Mouse (Mus musculus): ENCODE results near the gene Pif1. TPM values are rescaled to one million over a fixed set of nuclear protein-coding genes. Genes with fewer than 3 reads are reported as not detected.

The Pif1 gene
- total and polyA plus RNA-seq, 3 experiments = 11.2 to 14.5 (median 12.2) TPM

GRCm38 (mm10) chr9:65606321-65607109 is 19.6 kb downstream of the Pif1 start:
- no peaks in the 10 kb centered on the region for H3K9me3 ChIP-seq (replicated peaks; ENCODE audit: low read length)
- H3K27me3 ChIP-seq (replicated peaks) = no peaks in the 10 kb centered on the region
- no peaks in the 10 kb centered on the region for H3K79me2 ChIP-seq (replicated peaks; ENCODE audit: control insufficient read depth, extremely low read depth, insufficient read depth, poor library complexity, severe bottlenecking)
- no peak overlapping the region for H3K9ac ChIP-seq (ENCODE audit: insufficient read depth, low read depth)
- no peaks in the 10 kb centered on the region for H3K36me3 ChIP-seq (replicated peaks in 1 of 2; ENCODE audit: control insufficient read depth in 1 of 2, insufficient read depth in 1 of 2, low read length in 1 of 2)
- in situ Hi-C loops (cut with MboI; ENCODE audit: low pct_ligation_motif_present, low pct_unique_long_range_greater_than_20kb, low sequenced_read_pairs) = loop anchor here (5.0 to 10.0 kb wide), 2 partner anchors 56 to 238 kb away; no protein-coding TSS in a partner anchor
- no peak overlapping the region for H3K4me2 ChIP-seq (ENCODE audit: insufficient read depth, low read depth, poor library complexity, severe bottlenecking)
- TF ChIP-seq MEF2A (IDR thresholded peaks at IDR 0.05; ENCODE audit: borderline replicate concordance, low read depth, low read length) (no peak), MAZ (IDR thresholded peaks at IDR 0.05; ENCODE audit: low read depth, low read length) (no peak), UBTF (IDR thresholded peaks at IDR 0.05; ENCODE audit: low read depth, low read length) (no peak), ETS1 (conservative IDR thresholded peaks at IDR 0.05; ENCODE audit: low read depth, low read length) (no peak), MAX (IDR thresholded peaks at IDR 0.05; ENCODE audit: low read length) (no peak), ZMIZ1 (IDR thresholded peaks at IDR 0.05; ENCODE audit: low read depth, low read length) (no peak), MXI1 (IDR thresholded peaks at IDR 0.05; ENCODE audit: low read depth, low read length) (no peak), ZNF384 (IDR thresholded peaks at IDR 0.05; ENCODE audit: low read depth, low read length) (no peak), TCF12 (IDR thresholded peaks at IDR 0.05; ENCODE audit: low read depth, low read length) (no peak), USF1 (IDR thresholded peaks at IDR 0.05; ENCODE audit: low read depth, low read length) (no peak), HCFC1 (IDR thresholded peaks at IDR 0.05; ENCODE audit: low read depth, low read length) (no peak), NRF1 (IDR thresholded peaks at IDR 0.05; ENCODE audit: low read depth, low read length) (no peak), MAFK (IDR thresholded peaks at IDR 0.05; ENCODE audit: insufficient replicate concordance, low read length) (no peak), CTCF (conservative IDR thresholded peaks at IDR 0.05 in 1 of 2, IDR thresholded peaks at IDR 0.05 in 1 of 2; ENCODE audit: low read depth in 2 of 2, low read length in 2 of 2) (no peak), JUN (IDR thresholded peaks at IDR 0.05; ENCODE audit: insufficient read depth, low read depth, low read length) (no peak), GABPA (IDR thresholded peaks at IDR 0.05; ENCODE audit: insufficient replicate concordance, low read depth, low read length) (no peak), PAX5 (IDR thresholded peaks at IDR 0.05; ENCODE audit: low read length) (no peak), EP300 (IDR thresholded peaks at IDR 0.05; ENCODE audit: low read length) (no peak), KAT2A (IDR thresholded peaks at IDR 0.05; ENCODE audit: insufficient replicate concordance, low read length) (no peak), ZKSCAN1 (IDR thresholded peaks at IDR 0.05; ENCODE audit: borderline replicate concordance, low read depth, low read length) (no peak)
- dilution Hi-C loops (cut with MboI; ENCODE audit: extremely low pct_ligation_motif_present, extremely low pct_unique_long_range_greater_than_20kb, low sequenced_read_pairs) = no loop called here
- DNase-seq (ENCODE audit: extremely low read depth) = no peak
- no peak overlapping the region for H3K4me3 ChIP-seq (replicated peaks in 1 of 3; ENCODE audit: low read depth in 2 of 3, low read length in 2 of 3, poor library complexity in 1 of 3)
- H3K4me1 ChIP-seq (ENCODE audit: control insufficient read depth in 1 of 2, insufficient read depth in 2 of 2) = no peaks in the 10 kb centered on the region
- H3K27ac ChIP-seq (ENCODE audit: insufficient read depth, low read depth) = no peak overlapping the region
